Mouse (Mus musculus) hindbrain, embryonic 10.5 days (tissue): ENCODE results near the gene Cabp1. TPM values are rescaled to one million over a fixed set of nuclear protein-coding genes. Genes with fewer than 3 reads are reported as not detected.

Experiments used
- DNase-seq: peaks from one replicate; pipeline ENCODE4 v3.0.0-alpha.2; 2017; ENCODE audit warnings: low spot score
- H3K27ac ChIP-seq: fragments of 300-500 bp; sonication (generic); 2 replicates; pipeline ENCODE4 v1.5.1; 2016; ENCODE audit warnings: mild to moderate bottlenecking, moderate library complexity
- H3K27me3 ChIP-seq: fragments of 300-500 bp; sonication (generic); 2 replicates; pipeline ENCODE4 v1.6.1; 2016; ENCODE audit warnings: mild to moderate bottlenecking; ENCODE audit not compliant: poor library complexity, insufficient read depth, severe bottlenecking
- H3K36me3 ChIP-seq: fragments of 300-500 bp; sonication (generic); 2 replicates; pipeline ENCODE4 v1.6.1; 2016; ENCODE audit warnings: mild to moderate bottlenecking, moderate library complexity
- H3K4me1 ChIP-seq: fragments of 300-500 bp; sonication (generic); replicated peaks from 2 replicates; pipeline ENCODE4 v1.6.1; 2016; ENCODE audit warnings: mild to moderate bottlenecking
- H3K4me3 ChIP-seq: fragments of 300-500 bp; sonication (generic); 2 replicates; pipeline ENCODE4 v1.5.1; 2016; ENCODE audit warnings: mild to moderate bottlenecking, moderate library complexity
- H3K9me3 ChIP-seq: fragments of 300-500 bp; sonication (generic); 2 replicates; pipeline ENCODE4 v1.6.1; 2016; ENCODE audit warnings: mild to moderate bottlenecking, moderate library complexity
- WGBS: fragments of 180-500 bp; shearing (Covaris S2); methylation state at CpG from one replicate; pipeline ENCODE4 v1.1.7; 2016; 5-methylcytosine and 5-hydroxymethylcytosine counted together
- polyA plus RNA-seq: library from polyadenylated mRNA; unstranded; fragments of >200 nt; fragmentation: Nextera tagmentation; extraction: Ambion mirVana; gene quantifications from 2 replicates; pipeline ENCODE4 v1.2.1, GENCODE M21; 2016

The Cabp1 gene
- polyA plus RNA-seq, 1 experiment from 2014 or later: 6.1 TPM

DNA sequence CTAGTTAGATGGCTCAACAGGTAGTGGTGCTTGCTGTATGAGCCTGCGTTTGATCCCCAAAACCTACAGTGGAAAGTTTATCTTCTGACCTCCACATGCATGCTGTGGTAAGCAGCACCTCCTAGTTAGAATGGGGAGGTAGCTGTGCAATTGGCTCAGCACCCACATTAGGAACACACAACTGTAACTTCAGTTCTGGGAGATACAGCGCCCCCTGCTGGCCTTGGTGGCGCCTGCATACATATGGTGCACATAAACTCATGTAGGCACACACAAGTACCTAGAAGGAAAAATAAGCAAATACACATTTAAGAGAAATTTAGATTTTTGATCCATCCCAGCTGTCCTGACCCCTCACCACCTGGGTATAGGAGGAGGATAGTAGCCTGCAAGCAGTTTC lies 28.3 kb upstream of the Cabp1 start:
- H3K36me3 ChIP-seq: no peaks in the 10 kb centered on the region
- 70% methylated on average over 3 of the region's 3 CpGs for WGBS
- H3K4me3 ChIP-seq: no peak overlapping the region
- H3K4me1 ChIP-seq: peaks cover 25% of the 10 kb centered on the region
- 0 out of 2 replicates have a peak, but pooled peaks cover 5% of the 10 kb centered on the region for H3K9me3 ChIP-seq
- H3K27me3 ChIP-seq: peaks cover 20% of the 10 kb centered on the region; the same call in 1 of the 2 replicates
- H3K27ac ChIP-seq: no peak overlapping the region
- no peak for DNase-seq

DNA sequence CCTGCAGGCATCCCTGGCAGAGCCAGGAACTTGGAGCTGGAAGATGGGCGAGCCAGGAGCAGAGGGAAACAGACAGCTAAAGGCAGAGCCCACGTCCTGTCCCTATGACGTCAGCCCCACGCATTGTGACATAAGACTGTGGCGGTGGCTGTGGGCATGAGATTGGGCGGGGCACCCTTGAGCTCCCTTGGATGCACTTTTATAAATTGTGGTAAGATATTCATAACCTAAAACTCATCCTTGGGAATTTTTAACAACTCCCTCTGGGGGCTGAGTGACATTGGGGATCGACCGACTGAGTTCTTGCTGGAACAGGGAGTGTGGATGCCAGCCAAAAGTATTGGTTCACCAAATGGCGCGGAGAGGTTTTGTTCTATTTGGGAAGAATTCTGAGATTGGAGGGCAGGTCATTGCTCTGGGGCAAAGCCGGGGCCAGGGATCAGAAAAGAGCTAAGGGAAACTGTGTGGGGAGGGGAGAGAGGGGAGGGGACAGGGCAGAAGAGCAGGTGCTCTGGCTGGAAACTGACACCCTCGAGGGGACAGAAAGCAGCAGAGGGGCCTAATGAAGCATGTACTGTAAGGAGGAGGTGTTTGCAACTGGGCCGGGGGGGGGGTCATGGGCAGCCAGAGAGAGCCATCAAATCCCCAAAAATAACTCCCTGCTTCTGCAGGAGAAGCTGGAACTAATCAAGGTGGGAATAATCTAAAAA lies 26.9 kb upstream of the Cabp1 start:
- no peak overlapping the region for H3K27ac ChIP-seq
- no peak overlapping the region for H3K4me3 ChIP-seq
- WGBS: 41% methylated on average over 13 of the region's 13 CpGs
- H3K36me3 ChIP-seq: no peaks in the 10 kb centered on the region
- H3K27me3 ChIP-seq: peaks cover 28% of the 10 kb centered on the region
- no peak for DNase-seq
- 0 out of 2 replicates have a peak, but pooled peaks cover 5% of the 10 kb centered on the region for H3K9me3 ChIP-seq
- H3K4me1 ChIP-seq: peaks cover 25% of the 10 kb centered on the region

- DNase-seq: no peak
- Histone ChIP-seq H3K9me3 (0 out of 2 replicates have a peak, but pooled peaks cover 5% of the 10 kb centered on the region), H3K4me1 (peaks cover 27% of the 10 kb centered on the region), H3K27me3 (peaks cover 56% of the 10 kb centered on the region), H3K4me3 (no peak overlapping the region), H3K27ac (no peak overlapping the region), H3K36me3 (no peaks in the 10 kb centered on the region)
- WGBS: 94% methylated on average over 12 of the region's 12 CpGs
These were observed 23.8 kb upstream of the Cabp1 start for GRCm38 (mm10) chr5:115217998-115218397.

DNA sequence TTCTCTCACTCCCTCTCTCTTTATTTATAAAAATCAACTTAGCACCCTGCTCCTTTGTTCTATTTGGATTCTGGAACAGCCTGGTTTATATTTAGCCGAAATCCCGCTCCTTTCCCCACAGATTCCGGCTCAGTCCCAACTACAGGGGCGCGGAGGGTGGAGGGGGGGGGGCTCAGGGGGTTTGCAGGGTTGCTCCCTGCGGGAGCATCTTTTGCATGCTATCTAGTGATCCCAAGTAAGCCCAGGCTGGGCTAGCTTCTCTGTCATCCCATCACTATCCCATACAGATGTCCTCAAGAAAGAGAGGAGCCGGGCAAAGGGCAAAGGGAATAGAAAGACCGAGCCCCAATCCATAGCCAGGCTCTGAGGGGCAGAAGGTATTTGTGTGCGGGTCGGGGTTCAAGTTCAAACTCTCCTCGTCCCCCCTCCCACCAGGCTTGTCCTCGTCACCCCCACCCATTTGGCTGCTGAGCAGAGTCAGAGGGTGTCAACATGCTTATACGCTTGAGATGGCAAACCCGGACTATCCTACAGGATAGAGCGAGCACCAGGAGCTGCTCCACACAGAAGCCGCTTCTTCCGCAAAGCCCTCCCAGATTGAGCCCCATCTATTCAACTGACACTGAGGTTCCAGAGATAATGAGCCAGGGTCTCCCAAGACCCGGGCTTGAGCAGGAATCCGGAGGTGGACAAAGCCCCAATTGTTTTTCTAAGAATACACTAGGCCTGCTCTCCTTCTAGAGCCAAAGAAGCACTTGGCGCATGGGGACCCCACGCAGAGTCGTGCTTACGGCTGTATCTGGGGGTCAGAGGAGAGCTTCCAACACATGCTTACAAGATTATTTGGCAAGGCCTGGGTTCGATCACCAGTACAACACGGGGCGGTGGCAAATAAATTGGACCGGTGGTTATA lies 21.3 kb upstream of the Cabp1 start:
- Histone ChIP-seq H3K36me3 (no peaks in the 10 kb centered on the region), H3K4me1 (peaks cover 14% of the 10 kb centered on the region), H3K27me3 (peaks cover 70% of the 10 kb centered on the region), H3K9me3 (no peaks in the 10 kb centered on the region), H3K4me3 (peak overlapping the region; percentile 55), H3K27ac (peak overlapping the region; percentile 80)
- DNase-seq: peak; percentile 36
- 10% methylated on average over 27 of the region's 27 CpGs for WGBS

GRCm38 (mm10) chr5:115214864-115215263 lies 20.7 kb upstream of the Cabp1 start:
- peak overlapping the region; percentile 55 for H3K4me3 ChIP-seq
- H3K9me3 ChIP-seq: no peaks in the 10 kb centered on the region
- H3K36me3 ChIP-seq: no peaks in the 10 kb centered on the region
- DNase-seq: peak; percentile 53
- H3K4me1 ChIP-seq: peaks cover 13% of the 10 kb centered on the region
- peaks cover 67% of the 10 kb centered on the region for H3K27me3 ChIP-seq
- WGBS: under 1% methylated on average over 17 of the region's 17 CpGs
- peak overlapping the region; percentile 80 for H3K27ac ChIP-seq

- WGBS: 70% methylated on average over 4 of the region's 4 CpGs
- no peak overlapping the region for H3K4me3 ChIP-seq
- peaks cover 19% of the 10 kb centered on the region for H3K4me1 ChIP-seq
- peaks cover 72% of the 10 kb centered on the region for H3K27me3 ChIP-seq
- no peak for DNase-seq
- H3K27ac ChIP-seq: no peak overlapping the region
- no peaks in the 10 kb centered on the region for H3K9me3 ChIP-seq
- H3K36me3 ChIP-seq: no peaks in the 10 kb centered on the region
These were observed 18.7 kb upstream of the Cabp1 start for GRCm38 (mm10) chr5:115212861-115213260.

GRCm38 (mm10) chr5:115212451-115212850 lies 18.3 kb upstream of the Cabp1 start:
- no peak overlapping the region for H3K4me3 ChIP-seq
- no peaks in the 10 kb centered on the region for H3K36me3 ChIP-seq
- no peak overlapping the region for H3K27ac ChIP-seq
- WGBS: 84% methylated on average over 9 of the region's 9 CpGs
- H3K9me3 ChIP-seq: no peaks in the 10 kb centered on the region
- DNase-seq: no peak
- peaks cover 20% of the 10 kb centered on the region for H3K4me1 ChIP-seq
- H3K27me3 ChIP-seq: peaks cover 70% of the 10 kb centered on the region

DNA sequence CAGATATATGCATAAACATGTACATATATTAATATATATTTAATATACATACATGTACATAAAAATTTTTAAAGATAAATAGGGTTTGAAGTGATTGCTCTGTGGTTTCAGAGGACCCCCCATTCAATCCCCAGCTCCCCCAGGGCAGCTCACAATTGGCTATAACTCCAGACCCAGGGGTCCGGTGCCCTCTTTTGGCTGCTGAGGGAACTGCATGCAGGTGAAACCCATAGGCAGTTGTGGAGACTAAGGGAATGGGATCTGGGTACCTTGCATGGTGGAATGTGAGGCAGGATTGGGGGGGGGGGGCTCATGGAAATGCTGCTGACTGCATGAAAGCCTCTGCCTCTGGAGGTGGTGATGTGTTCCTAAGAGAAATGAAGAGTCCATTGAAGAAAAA lies 16.2 kb upstream of the Cabp1 start:
- no peaks in the 10 kb centered on the region for H3K9me3 ChIP-seq
- H3K4me3 ChIP-seq: no peak overlapping the region
- H3K36me3 ChIP-seq: no peaks in the 10 kb centered on the region
- peaks cover 20% of the 10 kb centered on the region for H3K4me1 ChIP-seq
- WGBS: 6% methylated on average over 1 of the region's 1 CpGs
- peaks cover 70% of the 10 kb centered on the region for H3K27me3 ChIP-seq
- DNase-seq: peak; percentile 44
- no peak overlapping the region for H3K27ac ChIP-seq

- no peak overlapping the region for H3K27ac ChIP-seq
- peaks cover 31% of the 10 kb centered on the region for H3K4me1 ChIP-seq
- no peaks in the 10 kb centered on the region for H3K9me3 ChIP-seq
- no peaks in the 10 kb centered on the region for H3K36me3 ChIP-seq
- no peak for DNase-seq
- no peak overlapping the region for H3K4me3 ChIP-seq
- H3K27me3 ChIP-seq: peaks cover 71% of the 10 kb centered on the region
- WGBS: 60% methylated on average over 5 of the region's 5 CpGs
These were observed 14.4 kb upstream of the Cabp1 start for GRCm38 (mm10) chr5:115208601-115209000.

DNA sequence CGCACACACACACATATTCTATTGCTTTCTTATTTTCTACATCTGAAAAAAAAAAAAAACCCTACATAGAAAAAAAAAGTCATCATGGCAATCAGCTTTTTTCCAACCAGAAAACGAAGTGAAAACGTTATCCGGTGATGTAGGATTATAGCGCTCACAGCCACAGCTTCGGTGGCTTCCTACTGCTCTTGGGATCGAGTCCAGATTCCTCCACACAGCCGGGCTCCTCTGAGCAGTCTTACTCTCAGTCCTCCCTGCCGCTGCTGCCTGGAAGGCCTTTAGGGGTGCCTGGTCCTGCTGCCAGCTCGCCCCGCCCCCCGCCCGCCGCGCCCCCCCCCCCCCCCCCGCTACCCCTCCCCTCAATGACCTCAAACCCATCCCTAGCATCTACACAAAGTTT lies 13.7 kb upstream of the Cabp1 start:
- Histone ChIP-seq H3K4me3 (no peak overlapping the region), H3K27ac (no peak overlapping the region), H3K4me1 (peaks cover 34% of the 10 kb centered on the region), H3K36me3 (no peaks in the 10 kb centered on the region), H3K9me3 (no peaks in the 10 kb centered on the region), H3K27me3 (peaks cover 71% of the 10 kb centered on the region)
- DNase-seq: no peak
- 9% methylated on average over 15 of the region's 16 CpGs for WGBS

DNA sequence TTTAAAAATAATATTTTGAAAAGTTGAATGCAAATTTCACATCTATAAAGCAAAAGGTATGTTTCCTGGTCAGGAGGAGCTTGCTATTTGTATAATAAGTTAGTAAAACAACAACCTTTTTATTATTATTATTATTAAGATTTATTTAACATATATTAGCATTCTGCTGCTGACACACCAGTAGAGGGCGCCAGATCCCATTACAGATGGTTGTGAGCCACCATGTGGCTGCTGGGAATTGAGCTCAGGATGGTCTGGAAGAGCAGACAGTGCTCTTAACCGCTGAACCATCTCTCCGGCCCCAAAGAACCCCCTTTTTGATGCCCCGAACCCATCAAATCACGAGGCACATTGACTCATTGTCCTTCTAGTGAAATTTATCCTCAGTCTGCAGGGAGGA lies 13.1 kb upstream of the Cabp1 start:
- DNase-seq: no peak
- 57% methylated on average over 5 of the region's 5 CpGs for whole genome bisulfite sequencing
- Histone ChIP-seq H3K36me3 (no peaks in the 10 kb centered on the region), H3K9me3 (no peaks in the 10 kb centered on the region), H3K4me3 (no peak overlapping the region), H3K27me3 (peaks cover 70% of the 10 kb centered on the region), H3K27ac (no peak overlapping the region), H3K4me1 (peaks cover 34% of the 10 kb centered on the region)

- Histone ChIP-seq H3K4me3 (peak overlapping the region; percentile 46), H3K9me3 (no peaks in the 10 kb centered on the region), H3K27ac (peak overlapping the region; percentile 85), H3K36me3 (no peaks in the 10 kb centered on the region), H3K27me3 (peaks cover 75% of the 10 kb centered on the region), H3K4me1 (peaks cover 34% of the 10 kb centered on the region)
- WGBS: 4% methylated on average over 31 of the region's 31 CpGs
- DNase-seq: peak; percentile 87
These were observed 10.6 kb upstream of the Cabp1 start for GRCm38 (mm10) chr5:115204562-115205311.
